Mouse (Mus musculus): ENCODE results near the gene Tbc1d19. TPM values are rescaled to one million over a fixed set of nuclear protein-coding genes. Genes with fewer than 3 reads are reported as not detected.

Tbc1d19 gene
- polyA plus RNA-seq, 2 experiments from 2014 or later: 9.0 to 9.2 TPM

Other genes with a start within 250 kb of the Tbc1d19 start
- not detected for gene Cckar, start 101.9 kb upstream of the Tbc1d19 start, polyA plus RNA-seq (2017; shearing (Covaris generic))
- 10 to 100 TPM; 20.9 to 27.9 TPM for gene Stim2, start 188.9 kb downstream of the Tbc1d19 start, polyA plus RNA-seq (2017; shearing (Covaris generic))